Mouse (Mus musculus) limb, embryonic 14.5 days (tissue): Measurements from ENCODE around the gene Olfr894. TPM values are rescaled to one million over a fixed set of nuclear protein-coding genes. Genes with fewer than 3 reads are reported as not detected.
"Not testable (repeated sequence)": the region's sequence is repeated elsewhere in the genome, so short reads cannot be mapped to it uniquely, and the experiment has no call there.

ENCODE experiments used
- ATAC-seq: fragments of 200-750 bp; cut with Nextera tagmentation; 2 replicates; pipeline ENCODE4 v1.8.0; 2017; ENCODE audit warnings: low read depth, moderate number of reproducible peaks, moderate TSS enrichment; ENCODE audit not compliant: low FRiP score
- DNase-seq: peaks from one replicate; pipeline ENCODE4 v3.0.0-alpha.2; 2015; ENCODE audit warnings: low spot score
- H3K27ac ChIP-seq: fragments of 300-500 bp; sonication (generic); replicated peaks from 2 replicates; pipeline ENCODE4 v1.5.1; 2014; ENCODE audit warnings: low read depth, mild to moderate bottlenecking, low read length, moderate library complexity, mixed read lengths
- H3K27me3 ChIP-seq: fragments of 300-500 bp; sonication (generic); 2 replicates; pipeline ENCODE4 v1.6.1; 2014; ENCODE audit warnings: low read length, mixed read lengths; ENCODE audit not compliant: control insufficient read depth, insufficient read depth
- H3K36me3 ChIP-seq: fragments of 300-500 bp; sonication (generic); 2 replicates; pipeline ENCODE4 v1.6.1; 2014; ENCODE audit warnings: mild to moderate bottlenecking, low read length, moderate library complexity, mixed read lengths; ENCODE audit not compliant: control insufficient read depth, insufficient read depth
- H3K4me1 ChIP-seq: fragments of 300-500 bp; sonication (generic); 2 replicates; pipeline ENCODE4 v1.6.1; 2014; ENCODE audit warnings: antibody characterized with exemption, low read length, mixed read lengths; ENCODE audit not compliant: control insufficient read depth, insufficient read depth
- H3K4me2 ChIP-seq: fragments of 300-500 bp; sonication (generic); replicated peaks from 2 replicates; pipeline ENCODE4 v1.6.1; 2014; ENCODE audit warnings: low read depth, mild to moderate bottlenecking, low read length, moderate library complexity; ENCODE audit not compliant: severe bottlenecking
- H3K4me3 ChIP-seq: fragments of 300-500 bp; sonication (generic); replicated peaks from 2 replicates; pipeline ENCODE4 v1.5.1; 2014; ENCODE audit warnings: low read length
- H3K9ac ChIP-seq: fragments of 300-500 bp; sonication (generic); 2 replicates; pipeline ENCODE4 v1.6.1; 2014; ENCODE audit warnings: mild to moderate bottlenecking, low read depth, low read length, moderate library complexity; ENCODE audit not compliant: severe bottlenecking
- H3K9me3 ChIP-seq: fragments of 300-500 bp; sonication (generic); 2 replicates; pipeline ENCODE4 v1.6.1; 2016; ENCODE audit warnings: low read length; ENCODE audit not compliant: control insufficient read depth
- POLR2A ChIP-seq: fragments of 200-500 bp; IDR thresholded peaks from 2 replicates; pipeline ENCODE4 v1.8.0; 2012; ENCODE audit warnings: inconsistent platforms, mild to moderate bottlenecking, moderate library complexity, borderline replicate concordance; ENCODE audit not compliant: insufficient read depth, insufficient read length; ENCODE audit errors: extremely low read depth
- WGBS: fragments of 180-500 bp; shearing (Covaris S2); extraction: QIAGEN DNeasy Blood & Tissue Kit; methylation state at CpG from one replicate; pipeline ENCODE4 v1.1.7; 2014; 5-methylcytosine and 5-hydroxymethylcytosine counted together
- polyA plus RNA-seq, 2 experiments: library from polyadenylated mRNA; depleted of rRNA in 1 of 2; stranded (reverse) in 1 of 2; unstranded in 1 of 2; fragments of >200 nt; fragmentation: Nextera tagmentation in 1 of 2; extraction: Ambion mirVana in 1 of 2; gene quantifications; 2 replicates each; pipeline versions ENCODE4 v1.2.1 to v1.2.3; 2012 to 2014

Gene Olfr894
- polyA plus RNA-seq (2012; rRNA removed), result 0.01 TPM in 1 of 2 replicates, not detected in the other
- not detected in 2 replicates for polyA plus RNA-seq (2014; fragmentation: Nextera tagmentation; extraction: Ambion mirVana)

DNA sequence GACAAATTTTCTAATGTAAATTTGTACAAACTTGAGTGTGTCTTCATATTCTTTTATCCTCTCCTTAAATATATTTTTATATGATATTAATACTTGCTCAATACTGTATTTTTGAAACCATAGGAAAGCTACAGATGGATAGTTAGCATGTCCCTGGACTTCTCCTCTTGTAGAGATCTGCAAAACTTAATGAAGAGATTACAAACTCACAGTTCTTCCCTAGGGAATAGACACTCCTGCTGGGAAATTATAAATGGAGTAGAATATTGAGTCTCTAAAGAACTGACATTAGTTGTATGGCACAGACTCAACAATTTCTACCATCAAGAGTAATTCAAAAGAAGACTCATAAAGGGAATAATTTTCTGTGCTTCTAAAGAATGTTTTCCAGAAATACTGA lies at the start of gene Olfr894:
TSS of gene Olfr894 (plus strand) at position 301 of the 400 bp plus-strand sequence.
- no peaks in the 10 kb centered on the region for H3K27me3 ChIP-seq
- DNase-seq (no peak), ATAC-seq (no peak)
- no peak within 1 kb of the TSS for H3K4me3 ChIP-seq
- H3K4me1 ChIP-seq, result no peaks in the 10 kb centered on the region
- H3K4me2 ChIP-seq, result no peak within 1 kb of the TSS
- H3K36me3 ChIP-seq, result no peaks in the 10 kb centered on the region
- no peak within 1 kb of the TSS for H3K27ac ChIP-seq
- H3K9me3 ChIP-seq, result no peaks in the 10 kb centered on the region
- TF ChIP-seq POLR2A, result no peak
- no peak within 1 kb of the TSS for H3K9ac ChIP-seq

DNA sequence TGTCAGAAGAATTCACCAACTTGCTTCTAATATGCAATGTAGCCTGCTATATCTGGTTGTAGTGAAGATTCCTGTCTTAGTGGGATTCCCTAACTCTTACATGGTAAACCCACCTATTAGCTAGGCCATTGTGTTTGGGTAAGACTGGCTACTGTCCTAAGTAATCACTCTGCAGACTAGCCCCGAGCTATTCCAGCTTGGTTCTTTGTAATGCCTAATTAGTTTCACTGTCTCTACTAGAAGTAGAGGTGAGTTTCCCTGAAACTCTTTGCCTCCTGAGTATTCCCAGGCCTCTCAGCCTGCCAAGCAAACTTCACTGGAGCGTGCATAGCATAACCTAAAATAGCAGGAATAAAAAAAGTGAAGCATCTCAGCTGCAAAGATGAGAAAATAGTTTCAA lies 49.5 kb upstream of the Olfr894 start:
- not testable (repeated sequence) for H3K4me2 ChIP-seq, H3K27me3 ChIP-seq, H3K9me3 ChIP-seq, H3K4me1 ChIP-seq, DNase-seq, H3K36me3 ChIP-seq, ATAC-seq, H3K4me3 ChIP-seq, H3K9ac ChIP-seq, H3K27ac ChIP-seq
- WGBS, result 61% methylated on average over 2 of the region's 2 CpGs

DNA sequence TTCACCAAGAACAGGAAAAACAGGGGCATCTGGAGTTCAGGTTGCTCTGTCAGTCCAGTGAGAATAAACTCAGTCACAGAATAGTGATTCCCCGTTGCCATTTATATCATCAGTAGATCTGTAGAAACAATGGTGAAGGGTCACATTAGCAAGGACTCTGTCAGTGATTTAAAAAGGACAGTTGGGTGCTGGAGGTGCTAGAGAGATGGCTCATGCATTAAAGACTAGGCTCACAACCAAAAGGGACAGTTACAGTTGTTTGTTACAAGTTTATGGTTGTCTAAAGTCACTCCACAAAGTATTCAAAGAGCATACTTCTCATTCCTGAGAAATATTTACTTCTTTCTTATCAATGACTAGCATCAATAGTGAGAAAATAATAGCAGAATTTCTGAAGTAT lies 37.1 kb upstream of the Olfr894 start, which contains the start of gene Olfr891:
TSS of gene Olfr891 (minus strand) at position 101 of the 400 bp plus-strand sequence.
- no peak for ATAC-seq
- 0 out of 2 replicates have a peak, but pooled peaks cover 3% of the 10 kb centered on the region for H3K9me3 ChIP-seq
- 58% methylated on average over 1 of the region's 1 CpGs for WGBS
- H3K4me2 ChIP-seq, result no peak within 1 kb of the TSS
- H3K9ac ChIP-seq, result no peak within 1 kb of the TSS
- no peak for DNase-seq
- H3K27me3 ChIP-seq, result no peaks in the 10 kb centered on the region
- no peak within 1 kb of the TSS for H3K27ac ChIP-seq
- TF ChIP-seq POLR2A, result no peak
- H3K4me1 ChIP-seq, result no peaks in the 10 kb centered on the region
- no peaks in the 10 kb centered on the region for H3K36me3 ChIP-seq
- no peak within 1 kb of the TSS for H3K4me3 ChIP-seq

DNA sequence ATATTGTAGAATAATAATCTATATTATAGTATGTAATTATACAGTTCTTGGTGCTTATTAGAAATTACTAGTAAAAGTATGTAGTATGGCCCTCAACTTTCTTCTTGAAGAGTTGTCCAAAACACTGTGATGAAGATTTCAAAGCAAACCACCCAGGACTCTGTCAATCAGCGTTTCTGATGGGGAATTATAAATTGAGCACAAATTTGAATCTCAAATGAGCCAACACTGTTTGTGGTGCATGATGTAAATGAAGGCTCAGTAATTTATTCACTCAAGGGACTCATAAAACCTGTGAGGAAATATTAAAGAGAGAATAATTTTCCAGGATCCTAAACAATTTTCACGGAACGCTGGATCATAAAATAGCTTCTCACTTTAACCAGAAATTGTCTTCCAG lies 9.8 kb upstream of the Olfr894 start, which contains the start of gene Olfr893:
TSS of gene Olfr893 (plus strand) at position 301 of the 400 bp plus-strand sequence.
- TF ChIP-seq POLR2A, result no peak
- ATAC-seq (no peak), DNase-seq (no peak)
- Histone ChIP-seq H3K9ac (no peak within 1 kb of the TSS), H3K27me3 (no peaks in the 10 kb centered on the region), H3K4me3 (no peak within 1 kb of the TSS), H3K9me3 (no peaks in the 10 kb centered on the region), H3K36me3 (no peaks in the 10 kb centered on the region), H3K4me2 (no peak within 1 kb of the TSS), H3K4me1 (no peaks in the 10 kb centered on the region), H3K27ac (no peak within 1 kb of the TSS)
- WGBS, result 80% methylated on average over 3 of the region's 3 CpGs

DNA sequence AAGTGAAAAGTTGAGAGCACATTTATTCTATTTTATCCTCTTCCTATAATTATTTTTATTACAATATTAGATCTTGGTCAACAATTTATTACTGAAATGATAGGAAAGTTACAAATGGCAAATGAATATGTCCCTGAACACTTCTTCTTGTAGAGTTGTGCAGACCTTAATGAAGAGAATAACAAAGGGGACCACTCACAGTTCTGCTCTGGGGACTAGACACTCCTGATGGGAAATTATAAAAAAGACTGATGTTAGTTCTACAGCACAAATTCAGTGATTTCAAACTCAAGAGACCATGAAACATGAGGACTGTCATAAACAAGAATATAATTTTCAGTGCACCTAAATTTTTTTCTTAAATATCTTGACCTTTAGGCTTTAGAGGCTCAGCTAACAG lies 34.6 kb downstream of the Olfr894 start, which contains the start of gene Olfr143:
TSS of gene Olfr143 (plus strand) at position 301 of the 400 bp plus-strand sequence.
- no peak within 1 kb of the TSS for H3K4me2 ChIP-seq
- H3K9me3 ChIP-seq, result no peaks in the 10 kb centered on the region
- no peak for TF ChIP-seq POLR2A
- H3K9ac ChIP-seq, result no peak within 1 kb of the TSS
- no peaks in the 10 kb centered on the region for H3K4me1 ChIP-seq
- H3K4me3 ChIP-seq, result no peak within 1 kb of the TSS
- ATAC-seq (no peak), DNase-seq (no peak)
- H3K36me3 ChIP-seq, result no peaks in the 10 kb centered on the region
- H3K27me3 ChIP-seq, result no peaks in the 10 kb centered on the region
- no peak within 1 kb of the TSS for H3K27ac ChIP-seq

DNA sequence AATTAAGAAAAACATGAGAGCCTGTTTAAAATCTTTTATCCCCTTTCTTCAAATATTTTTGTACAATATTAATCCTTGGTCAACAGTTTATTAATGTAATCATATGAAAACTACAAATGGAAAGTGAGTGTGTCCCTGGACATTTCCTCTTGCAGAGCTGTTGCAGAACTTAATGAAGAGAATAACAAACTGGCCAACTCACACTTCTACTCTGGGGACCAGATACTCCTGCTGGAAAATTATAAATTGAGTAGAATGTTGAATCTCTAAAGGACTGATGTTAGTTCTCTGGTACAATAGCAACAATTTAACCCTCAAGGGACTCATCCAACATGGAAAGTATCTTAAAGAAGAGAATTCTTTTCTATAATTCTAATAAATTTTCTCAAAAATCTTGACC lies 49.7 kb downstream of the Olfr894 start, which contains the start of gene Olfr895:
TSS of gene Olfr895 (plus strand) at position 301 of the 400 bp plus-strand sequence.
- no peak within 1 kb of the TSS for H3K9ac ChIP-seq
- no peak for DNase-seq
- H3K27me3 ChIP-seq, result no peaks in the 10 kb centered on the region
- no peak within 1 kb of the TSS for H3K27ac ChIP-seq
- no peak for TF ChIP-seq POLR2A
- H3K9me3 ChIP-seq, result no peaks in the 10 kb centered on the region
- H3K36me3 ChIP-seq, result no peaks in the 10 kb centered on the region
- no peaks in the 10 kb centered on the region for H3K4me1 ChIP-seq
- no peak within 1 kb of the TSS for H3K4me3 ChIP-seq
- no peak for ATAC-seq
- H3K4me2 ChIP-seq, result no peak within 1 kb of the TSS

Other genes with a start within 250 kb of the Olfr894 start
- not detected in 2 replicates for gene Olfr881, start 226.2 kb upstream of the Olfr894 start, polyA plus RNA-seq (2012; rRNA removed)
- not detected in 2 replicates for gene Olfr881, start 226.2 kb upstream of the Olfr894 start, polyA plus RNA-seq (2014; fragmentation: Nextera tagmentation; extraction: Ambion mirVana)
- not detected in 2 replicates for gene Olfr883, start 192.2 kb upstream of the Olfr894 start, polyA plus RNA-seq (2012; rRNA removed)
- not detected in 2 replicates for gene Olfr883, start 192.2 kb upstream of the Olfr894 start, polyA plus RNA-seq (2014; fragmentation: Nextera tagmentation; extraction: Ambion mirVana)
- not detected in 2 replicates for gene Olfr884, start 171.5 kb upstream of the Olfr894 start, polyA plus RNA-seq (2012; rRNA removed)
- gene Olfr884, start 171.5 kb upstream of the Olfr894 start, polyA plus RNA-seq (2014; fragmentation: Nextera tagmentation; extraction: Ambion mirVana), result not detected in 2 replicates
- not detected in 2 replicates for gene Olfr885, start 156.7 kb upstream of the Olfr894 start, polyA plus RNA-seq (2012; rRNA removed)
- gene Olfr885, start 156.7 kb upstream of the Olfr894 start, polyA plus RNA-seq (2014; fragmentation: Nextera tagmentation; extraction: Ambion mirVana), result not detected in 2 replicates
- gene Olfr887, start 134.0 kb upstream of the Olfr894 start, polyA plus RNA-seq (2012; rRNA removed), result not detected in 2 replicates
- gene Olfr887, start 134.0 kb upstream of the Olfr894 start, polyA plus RNA-seq (2014; fragmentation: Nextera tagmentation; extraction: Ambion mirVana), result not detected in 2 replicates
- gene Olfr888, start 109.9 kb upstream of the Olfr894 start, polyA plus RNA-seq (2012; rRNA removed), result not detected in 2 replicates
- not detected in 2 replicates for gene Olfr888, start 109.9 kb upstream of the Olfr894 start, polyA plus RNA-seq (2014; fragmentation: Nextera tagmentation; extraction: Ambion mirVana)
- not detected in 2 replicates for gene Olfr889, start 102.9 kb upstream of the Olfr894 start, polyA plus RNA-seq (2012; rRNA removed)
- gene Olfr889, start 102.9 kb upstream of the Olfr894 start, polyA plus RNA-seq (2014; fragmentation: Nextera tagmentation; extraction: Ambion mirVana), result 0.04 and 0.06 TPM in 2 replicates
- not detected in 2 replicates for gene Olfr890, start 75.5 kb upstream of the Olfr894 start, polyA plus RNA-seq (2012; rRNA removed)
- not detected in 2 replicates for gene Olfr890, start 75.5 kb upstream of the Olfr894 start, polyA plus RNA-seq (2014; fragmentation: Nextera tagmentation; extraction: Ambion mirVana)
- gene Olfr891, start 37.2 kb upstream of the Olfr894 start, polyA plus RNA-seq (2012; rRNA removed), result not detected in 2 replicates
- not detected in 2 replicates for gene Olfr891, start 37.2 kb upstream of the Olfr894 start, polyA plus RNA-seq (2014; fragmentation: Nextera tagmentation; extraction: Ambion mirVana)
- 0.19 and 0.27 TPM in 2 replicates for gene Olfr893, start 9.7 kb upstream of the Olfr894 start, polyA plus RNA-seq (2012; rRNA removed)
- 0.25 TPM in 1 of 2 replicates, not detected in the other for gene Olfr893, start 9.7 kb upstream of the Olfr894 start, polyA plus RNA-seq (2014; fragmentation: Nextera tagmentation; extraction: Ambion mirVana)
- gene Olfr143, start 34.7 kb downstream of the Olfr894 start, polyA plus RNA-seq (2012; rRNA removed), result 0.03 and 0.04 TPM in 2 replicates
- gene Olfr143, start 34.7 kb downstream of the Olfr894 start, polyA plus RNA-seq (2014; fragmentation: Nextera tagmentation; extraction: Ambion mirVana), result not detected in 2 replicates
- gene Olfr895, start 49.8 kb downstream of the Olfr894 start, polyA plus RNA-seq (2012; rRNA removed), result 0.09 TPM in 1 of 2 replicates, not detected in the other
- not detected in 2 replicates for gene Olfr895, start 49.8 kb downstream of the Olfr894 start, polyA plus RNA-seq (2014; fragmentation: Nextera tagmentation; extraction: Ambion mirVana)
- gene Olfr896-ps1, start 73.1 kb downstream of the Olfr894 start, polyA plus RNA-seq (2012; rRNA removed), result not detected in 2 replicates
- not detected in 2 replicates for gene Olfr896-ps1, start 73.1 kb downstream of the Olfr894 start, polyA plus RNA-seq (2014; fragmentation: Nextera tagmentation; extraction: Ambion mirVana)
- gene Olfr25, start 111.0 kb downstream of the Olfr894 start, polyA plus RNA-seq (2012; rRNA removed), result not detected in 2 replicates
- gene Olfr25, start 111.0 kb downstream of the Olfr894 start, polyA plus RNA-seq (2014; fragmentation: Nextera tagmentation; extraction: Ambion mirVana), result not detected in 2 replicates
- gene Olfr898, start 130.4 kb downstream of the Olfr894 start, polyA plus RNA-seq (2012; rRNA removed), result not detected in 2 replicates
- not detected in 2 replicates for gene Olfr898, start 130.4 kb downstream of the Olfr894 start, polyA plus RNA-seq (2014; fragmentation: Nextera tagmentation; extraction: Ambion mirVana)
- not detected in 2 replicates for gene Olfr250, start 148.8 kb downstream of the Olfr894 start, polyA plus RNA-seq (2012; rRNA removed)
- gene Olfr250, start 148.8 kb downstream of the Olfr894 start, polyA plus RNA-seq (2014; fragmentation: Nextera tagmentation; extraction: Ambion mirVana), result not detected in 2 replicates
- gene Olfr251, start 159.0 kb downstream of the Olfr894 start, polyA plus RNA-seq (2012; rRNA removed), result not detected in 2 replicates
- not detected in 2 replicates for gene Olfr251, start 159.0 kb downstream of the Olfr894 start, polyA plus RNA-seq (2014; fragmentation: Nextera tagmentation; extraction: Ambion mirVana)
- gene Olfr147, start 183.6 kb downstream of the Olfr894 start, polyA plus RNA-seq (2012; rRNA removed), result not detected in 2 replicates
- gene Olfr147, start 183.6 kb downstream of the Olfr894 start, polyA plus RNA-seq (2014; fragmentation: Nextera tagmentation; extraction: Ambion mirVana), result not detected in 2 replicates
- gene Olfr901, start 211.4 kb downstream of the Olfr894 start, polyA plus RNA-seq (2012; rRNA removed), result not detected in 2 replicates
- gene Olfr901, start 211.4 kb downstream of the Olfr894 start, polyA plus RNA-seq (2014; fragmentation: Nextera tagmentation; extraction: Ambion mirVana), result not detected in 2 replicates
- not detected in 2 replicates for gene Olfr902, start 229.6 kb downstream of the Olfr894 start, polyA plus RNA-seq (2012; rRNA removed)
- gene Olfr902, start 229.6 kb downstream of the Olfr894 start, polyA plus RNA-seq (2014; fragmentation: Nextera tagmentation; extraction: Ambion mirVana), result not detected in 2 replicates
- gene Olfr904, start 245.1 kb downstream of the Olfr894 start, polyA plus RNA-seq (2012; rRNA removed), result not detected in 2 replicates
- not detected in 2 replicates for gene Olfr904, start 245.1 kb downstream of the Olfr894 start, polyA plus RNA-seq (2014; fragmentation: Nextera tagmentation; extraction: Ambion mirVana)